Mouse (Mus musculus) erythroid progenitor cell, adult 5-6 weeks (primary cell): ENCODE data around the gene Arhgap21. TPM values are rescaled to one million over a fixed set of nuclear protein-coding genes. Genes with fewer than 3 reads are reported as not detected.
"Not testable (repeated sequence)": the region's sequence is repeated elsewhere in the genome, so short reads cannot be mapped to it uniquely, and the experiment has no call there.

ENCODE experiments used
- ATAC-seq: replicated peaks from 2 replicates; pipeline ENCODE4 v1.8.0; 2016; ENCODE audit warnings: moderate number of reproducible peaks, mild to moderate bottlenecking, moderate TSS enrichment, inconsistent platforms; ENCODE audit not compliant: poor library complexity, low FRiP score, severe bottlenecking
- total RNA-seq, 2 experiments: library from RNA; stranded (forward) in 1 of 2; stranded (reverse) in 1 of 2; fragments of 150-400 nt in 1 of 2; fragments of 186-747, 209-891 nt in 1 of 2; gene quantifications; 2 replicates each; pipeline versions ENCODE4 v1.2.3 to v1.2.4; 2015 to 2017; ENCODE audit warnings: low replicate concordance in 2 of 2

Arhgap21 gene
- total RNA-seq, 2 experiments from 2014 or later, result 103 to 125 TPM

GRCm38 (mm10) chr2:20943222-20943621, 25.5 kb downstream of the Arhgap21 start:
- ATAC-seq, result peak; percentile 69

- no peak for ATAC-seq
These were observed 26.1 kb downstream of the Arhgap21 start for GRCm38 (mm10) chr2:20942434-20943198.

- ATAC-seq, result no peak
These were observed 27.6 kb downstream of the Arhgap21 start for GRCm38 (mm10) chr2:20941105-20941504.

GRCm38 (mm10) chr2:20939367-20939766, 29.3 kb downstream of the Arhgap21 start:
- no peak for ATAC-seq

- no peak for ATAC-seq
These were observed 32.0 kb downstream of the Arhgap21 start for GRCm38 (mm10) chr2:20936609-20937221.

GRCm38 (mm10) chr2:20934406-20934805, 34.3 kb downstream of the Arhgap21 start:
- ATAC-seq, result no peak

GRCm38 (mm10) chr2:20932748-20933313, 35.9 kb downstream of the Arhgap21 start:
- ATAC-seq, result no peak

GRCm38 (mm10) chr2:20931761-20932160, 36.9 kb downstream of the Arhgap21 start:
- not testable (repeated sequence) for ATAC-seq

GRCm38 (mm10) chr2:20928454-20928853, 40.2 kb downstream of the Arhgap21 start:
- no peak for ATAC-seq

- ATAC-seq, result no peak
These were observed 43.7 kb downstream of the Arhgap21 start for GRCm38 (mm10) chr2:20924938-20925337.

- no peak for ATAC-seq
These were observed 46.3 kb downstream of the Arhgap21 start for GRCm38 (mm10) chr2:20922366-20922765.

GRCm38 (mm10) chr2:20921558-20921957, 47.1 kb downstream of the Arhgap21 start:
- ATAC-seq, result no peak

- no peak for ATAC-seq
These were observed 47.7 kb downstream of the Arhgap21 start for GRCm38 (mm10) chr2:20921021-20921420.

- no peak for ATAC-seq
These were observed 54.0 kb downstream of the Arhgap21 start for GRCm38 (mm10) chr2:20914531-20915320.

GRCm38 (mm10) chr2:20913019-20913415, 55.7 kb downstream of the Arhgap21 start:
- ATAC-seq, result no peak

GRCm38 (mm10) chr2:20912348-20913018, 56.2 kb downstream of the Arhgap21 start:
- no peak for ATAC-seq

GRCm38 (mm10) chr2:20910446-20910845, 58.2 kb downstream of the Arhgap21 start:
- no peak for ATAC-seq

GRCm38 (mm10) chr2:20909404-20909803, 59.3 kb downstream of the Arhgap21 start:
- no peak for ATAC-seq

- ATAC-seq, result no peak
These were observed 61.4 kb downstream of the Arhgap21 start for GRCm38 (mm10) chr2:20907291-20907690.

GRCm38 (mm10) chr2:20905411-20905810, 63.3 kb downstream of the Arhgap21 start:
- ATAC-seq, result no peak
